Mouse (Mus musculus): Measurements from ENCODE around the gene Traf1.

DNA sequence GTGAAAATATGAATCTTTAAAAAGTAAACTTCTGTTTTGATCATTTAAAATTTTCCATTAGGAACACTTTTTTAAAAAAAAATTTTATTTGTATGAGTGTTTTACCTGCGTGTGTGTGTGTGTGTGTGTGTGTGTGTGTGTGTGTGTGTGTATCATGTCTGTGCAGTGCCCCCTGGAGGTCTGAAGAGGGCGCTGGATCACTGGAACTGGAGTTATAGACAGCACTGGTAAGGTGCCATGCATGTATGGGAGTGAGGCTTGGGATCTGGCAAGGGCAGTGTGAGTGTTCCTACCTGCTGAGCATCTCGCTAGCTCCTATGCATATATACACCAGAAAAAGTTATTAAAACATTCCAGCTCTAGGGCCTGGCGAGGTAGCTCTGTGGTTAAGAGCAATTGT, 59.8 kb downstream of the Traf1 start:
- TF ChIP-seq POLR2A (IDR thresholded peaks at IDR 0.05; ENCODE audit: low read depth, low read length): no peak
- no peak for TF ChIP-seq CTCF (IDR thresholded peaks at IDR 0.05; ENCODE audit: borderline replicate concordance, insufficient read depth, low read length)
